Mouse (Mus musculus) cerebellum, adult 9-11 months (tissue): ENCODE measurements around the gene Rab4b.

ENCODE experiments used
- DNase-seq: peaks from one replicate; pipeline ENCODE4 v3.0.0; 2022

The Rab4b gene

GRCm38 (mm10) chr7:27182498-27182897, 3.8 kb upstream of the Rab4b start:
- no peak for DNase-seq

GRCm38 (mm10) chr7:27180837-27181695, 2.4 kb upstream of the Rab4b start, which contains the start of the genes Gm21983 and Mia:
Gene Gm21983, minus strand, starts transcription at chr7:27181086.
Gene Mia, minus strand, starts transcription at chr7:27181157.
- DNase-seq: peak; percentile 40

GRCm38 (mm10) chr7:27180036-27180435, 1.3 kb upstream of the Rab4b start:
- peak; percentile 62 for DNase-seq

DNA sequence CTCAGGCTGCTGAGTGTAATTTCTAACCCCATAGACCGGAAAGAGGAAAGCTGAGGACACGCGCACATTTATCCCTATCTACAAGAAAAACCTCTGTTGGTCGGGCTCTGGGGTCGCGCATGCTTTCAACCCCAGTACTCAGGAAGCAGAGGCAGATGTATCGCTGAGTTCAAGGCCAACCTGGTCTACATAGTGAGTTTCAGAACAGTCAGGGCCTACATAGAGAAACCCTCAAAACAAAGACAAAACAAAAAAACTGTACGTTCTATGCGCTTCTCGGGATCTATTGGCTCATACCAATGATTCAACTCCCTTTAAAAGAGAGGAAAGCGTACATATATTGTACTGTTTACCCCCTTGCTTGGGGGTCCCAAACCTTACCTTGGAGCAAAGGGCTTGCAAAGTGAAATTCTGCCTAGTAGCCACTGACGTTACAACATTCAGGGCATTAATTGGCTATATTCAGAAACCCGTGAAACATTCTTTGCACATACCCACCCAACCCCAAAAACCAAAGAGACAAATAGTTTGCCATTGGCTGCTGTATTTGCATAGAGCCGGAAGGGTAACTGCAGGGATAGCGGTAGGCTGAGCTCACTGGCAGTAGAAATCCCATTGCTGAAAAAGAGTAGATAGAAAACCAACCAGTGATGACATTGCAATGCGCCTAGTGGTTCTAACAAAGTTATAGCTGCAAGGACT, 672 bp upstream of the Rab4b start:
- DNase-seq: no peak

- DNase-seq: no peak
Measured at GRCm38 (mm10) chr7:27177942-27178323, 763 bp downstream of the Rab4b start.

GRCm38 (mm10) chr7:27174896-27175295, 3.8 kb downstream of the Rab4b start:
- no peak for DNase-seq

GRCm38 (mm10) chr7:27174496-27174895, 4.2 kb downstream of the Rab4b start:
- DNase-seq: peak; percentile 50

DNA sequence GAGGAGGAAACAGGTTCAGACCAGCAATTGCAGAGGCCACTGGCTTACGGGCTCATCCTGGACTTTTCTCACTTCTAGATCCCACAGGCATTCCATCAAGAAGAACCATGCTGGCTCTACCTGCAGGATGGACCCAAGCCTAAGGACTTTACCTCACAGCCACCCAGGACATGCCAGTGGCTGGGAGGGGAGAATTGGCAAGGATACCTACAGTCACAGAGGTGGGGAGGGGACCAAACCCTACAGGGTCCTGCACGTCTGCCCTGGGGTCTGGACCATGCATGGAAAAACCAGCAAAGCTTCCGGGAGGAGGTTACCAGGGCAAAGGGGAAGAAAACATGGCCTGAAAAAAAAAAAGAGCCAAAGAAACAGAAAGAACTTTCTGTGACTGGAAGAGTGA, 7.7 kb downstream of the Rab4b start:
- DNase-seq: peak; percentile 23

DNA sequence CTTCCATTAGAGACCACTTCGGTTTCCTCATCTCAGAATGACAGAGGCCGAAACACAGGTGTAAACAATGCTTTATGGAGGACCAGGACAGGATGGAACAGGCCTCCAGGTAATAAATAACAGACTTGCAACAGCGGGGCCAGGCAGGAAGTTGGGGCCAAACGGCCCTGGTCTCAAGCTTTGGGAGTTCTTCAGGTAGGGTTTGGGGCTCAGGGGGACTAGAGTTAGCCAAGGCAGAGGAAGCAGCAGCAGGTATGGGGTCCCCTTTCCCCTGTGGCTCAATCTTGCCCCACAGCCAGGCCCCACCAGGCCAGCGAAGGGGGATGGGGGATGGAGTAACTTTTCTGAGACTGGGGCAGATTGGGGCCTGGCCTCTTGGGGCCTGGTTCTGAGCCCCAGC, 10.3 kb downstream of the Rab4b start:
- peak; percentile 52 for DNase-seq

DNA sequence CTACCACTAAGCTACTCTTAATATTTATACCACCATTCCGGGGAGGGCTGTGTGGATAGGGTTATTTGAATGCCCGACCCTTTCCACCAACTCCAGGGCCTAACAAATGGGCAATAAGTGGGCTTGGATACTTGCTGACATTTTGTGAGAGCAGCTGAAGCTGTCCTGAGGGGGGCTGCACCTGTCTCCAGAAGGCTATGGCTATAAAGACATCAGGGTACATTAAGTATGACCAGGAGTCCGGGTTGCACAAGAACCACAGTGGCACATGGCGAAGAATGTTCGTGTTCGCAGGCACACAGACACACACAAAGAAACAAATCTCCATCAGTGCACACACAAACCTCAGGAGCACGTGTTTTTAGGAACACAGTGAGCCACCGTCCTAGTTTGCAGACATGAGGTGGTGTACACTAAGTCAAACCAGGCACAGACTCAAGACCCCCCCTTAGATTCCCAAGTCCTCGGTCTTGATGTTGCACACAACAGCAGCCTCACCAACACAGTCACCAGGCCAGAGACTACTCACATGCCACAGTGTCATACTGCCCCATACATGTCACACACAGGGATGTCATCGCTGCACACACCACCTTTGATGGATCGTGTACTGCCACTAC, 11.1 kb downstream of the Rab4b start:
- peak; percentile 56 for DNase-seq

GRCm38 (mm10) chr7:27166614-27167474, 11.9 kb downstream of the Rab4b start, which contains the start of gene Egln2:
Gene Egln2, minus strand, starts transcription at chr7:27166802.
- DNase-seq: peak; percentile 95

DNA sequence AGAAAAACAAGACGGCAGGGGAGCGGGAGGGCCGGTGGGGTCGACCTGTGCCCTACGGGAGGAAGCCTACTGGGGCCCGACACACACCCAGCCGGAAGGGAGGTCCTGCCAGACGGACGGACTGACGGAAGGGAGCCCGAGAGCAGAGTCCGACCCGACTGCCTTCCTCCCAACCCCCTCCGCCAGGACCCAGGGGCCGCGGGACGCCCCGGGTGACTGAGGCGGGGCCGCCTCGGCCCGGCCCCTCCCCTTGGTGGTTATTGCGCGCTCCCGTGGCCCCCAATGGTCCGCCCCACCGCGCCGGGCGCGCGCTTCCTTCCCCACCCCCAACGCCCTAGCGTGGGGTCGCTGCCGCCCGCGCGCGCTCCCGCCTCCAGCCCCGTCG, 12.5 kb downstream of the Rab4b start:
- peak; percentile 88 for DNase-seq

DNA sequence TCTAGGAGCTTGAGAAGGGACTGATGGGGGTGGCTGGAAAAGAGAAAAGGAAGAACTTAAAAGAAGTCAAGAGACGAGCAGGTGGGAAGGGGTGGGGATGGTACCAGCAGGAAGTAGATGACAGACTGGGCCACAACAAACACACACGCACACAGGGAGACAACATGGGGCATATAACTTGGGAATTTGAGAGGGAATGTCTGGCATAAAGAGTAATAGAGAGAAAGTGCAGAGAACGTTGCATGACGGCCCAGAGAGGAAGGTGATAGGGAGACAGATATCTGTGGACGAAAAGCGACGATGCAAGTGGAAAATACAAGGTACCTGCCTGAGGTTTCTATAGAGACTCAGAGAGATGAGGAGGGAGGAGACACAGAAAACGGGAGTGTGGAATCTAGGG, 13.0 kb downstream of the Rab4b start:
- no peak for DNase-seq

- DNase-seq: peak; percentile 84
Measured at GRCm38 (mm10) chr7:27165007-27165655, 13.6 kb downstream of the Rab4b start.

DNA sequence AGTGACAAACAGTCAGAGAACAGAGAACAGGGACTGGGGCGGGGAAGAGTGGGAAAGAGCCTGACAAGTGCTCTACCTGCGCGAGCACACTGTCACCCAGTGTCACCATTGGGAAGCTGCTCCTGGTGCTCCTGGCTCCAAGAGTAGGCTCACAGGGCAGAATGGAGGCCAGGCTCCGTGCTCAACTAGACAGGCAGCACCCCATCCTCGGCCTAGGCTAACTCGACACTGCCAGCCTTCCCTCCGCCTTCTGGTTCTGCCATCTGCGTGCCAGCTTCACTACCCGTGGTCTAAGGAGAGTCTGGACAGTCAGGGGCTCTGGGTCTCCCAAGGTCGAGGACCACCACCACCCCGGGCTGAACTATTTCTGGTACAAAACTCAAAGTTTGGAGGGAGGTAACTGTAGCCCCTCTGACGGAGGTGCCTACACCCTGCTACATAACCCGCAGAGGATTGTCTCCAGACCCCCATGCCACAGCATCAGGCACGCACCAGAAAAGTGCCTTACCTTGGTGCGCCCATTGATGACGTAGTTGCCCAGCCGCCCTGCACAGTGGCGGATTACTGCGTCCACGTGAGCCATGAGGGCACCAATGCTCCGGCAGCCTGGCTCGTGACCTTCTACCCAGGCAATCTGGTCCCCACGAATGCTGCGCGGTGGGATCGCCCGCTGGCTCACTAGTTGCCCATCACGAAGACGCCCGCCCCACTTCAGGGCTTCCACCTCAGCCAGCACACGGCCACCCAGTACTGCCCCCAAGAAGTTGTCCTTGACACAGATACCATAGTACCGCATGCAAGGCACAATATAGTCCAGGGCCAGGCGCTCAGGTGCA, 14.4 kb downstream of the Rab4b start:
- peak; percentile 80 for DNase-seq

- DNase-seq: peak; percentile 50
Measured at GRCm38 (mm10) chr7:27163450-27163805, 15.3 kb downstream of the Rab4b start.

- DNase-seq: no peak
Measured at GRCm38 (mm10) chr7:27162780-27163449, 15.8 kb downstream of the Rab4b start.

- DNase-seq: peak; percentile 40
Measured at GRCm38 (mm10) chr7:27161744-27162143, 17.0 kb downstream of the Rab4b start.

GRCm38 (mm10) chr7:27160921-27161320, 17.8 kb downstream of the Rab4b start:
- DNase-seq: no peak

- DNase-seq: peak; percentile 89
Measured at GRCm38 (mm10) chr7:27159882-27160281, 18.8 kb downstream of the Rab4b start.

DNA sequence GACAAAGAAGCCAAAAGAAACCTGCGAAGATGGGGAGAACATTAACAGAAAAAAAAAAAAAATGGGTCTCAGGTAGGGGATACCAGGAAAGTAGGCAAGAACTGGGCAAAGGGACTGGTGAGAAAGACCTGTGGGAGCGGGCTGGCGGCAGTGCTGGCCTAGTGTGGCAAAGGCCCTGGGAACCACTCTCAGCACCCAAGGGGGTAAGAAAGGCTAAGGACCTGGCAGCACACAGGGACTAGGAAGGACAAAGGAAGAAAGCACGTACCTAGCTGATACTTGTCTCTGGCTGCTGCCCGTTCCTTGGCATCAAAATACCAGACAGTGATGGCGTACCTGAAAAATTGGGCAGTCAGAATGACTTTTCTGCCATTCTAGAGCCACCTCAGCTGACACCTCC, 19.4 kb downstream of the Rab4b start:
- peak; percentile 44 for DNase-seq
